Mouse (Mus musculus) thymus, postnatal 25 days (tissue): ENCODE results near the gene Trmt61a.
"Not testable (repeated sequence)": the region's sequence is repeated elsewhere in the genome, so short reads cannot be mapped to it uniquely, and the experiment has no call there.

Experiments used
- DNase-seq: peaks from one replicate; pipeline ENCODE4 v3.0.0; 2022

Gene Trmt61a

DNA sequence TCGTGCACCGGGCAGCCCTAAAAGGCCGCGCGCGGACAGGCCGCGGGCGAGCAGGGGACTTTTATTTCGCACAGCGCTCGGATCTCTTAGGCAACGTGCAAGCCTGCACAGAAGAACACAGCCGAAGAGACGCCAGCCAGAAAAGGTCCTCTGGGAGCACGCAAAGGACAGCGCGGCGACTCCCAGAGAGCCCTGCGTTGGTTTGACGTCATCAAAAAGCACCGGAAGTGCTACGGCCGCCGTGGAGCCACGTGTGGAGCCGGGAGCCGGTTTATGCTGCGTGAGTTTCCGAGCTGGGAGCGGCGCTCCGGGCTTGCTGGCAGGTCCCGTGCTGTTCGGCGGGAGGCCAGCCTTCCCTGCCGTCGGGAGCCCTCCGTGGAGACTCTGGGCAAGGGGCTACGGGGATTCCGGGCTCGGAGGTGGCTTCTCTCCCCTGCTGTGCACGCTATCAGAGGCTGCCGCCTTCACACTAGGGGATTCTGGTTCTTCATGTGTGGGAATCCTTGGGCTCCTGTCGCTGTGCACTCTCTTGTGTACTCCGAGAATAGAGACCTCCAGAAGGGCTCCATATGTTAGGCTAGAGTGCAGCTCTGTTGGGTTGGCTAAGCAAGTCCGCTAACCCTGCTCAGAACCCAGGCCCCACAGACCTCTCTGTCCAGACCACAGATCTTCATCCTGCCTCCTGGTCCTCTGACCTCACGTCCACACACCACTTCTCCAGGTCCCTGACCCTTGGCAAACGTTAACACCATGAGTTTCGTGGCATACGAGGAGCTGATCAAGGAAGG is at the start of gene Trmt61a:
Gene Trmt61a, plus strand, starts transcription at position 224 of the 788 bp plus-strand sequence.
- peak; percentile 88 for DNase-seq

DNA sequence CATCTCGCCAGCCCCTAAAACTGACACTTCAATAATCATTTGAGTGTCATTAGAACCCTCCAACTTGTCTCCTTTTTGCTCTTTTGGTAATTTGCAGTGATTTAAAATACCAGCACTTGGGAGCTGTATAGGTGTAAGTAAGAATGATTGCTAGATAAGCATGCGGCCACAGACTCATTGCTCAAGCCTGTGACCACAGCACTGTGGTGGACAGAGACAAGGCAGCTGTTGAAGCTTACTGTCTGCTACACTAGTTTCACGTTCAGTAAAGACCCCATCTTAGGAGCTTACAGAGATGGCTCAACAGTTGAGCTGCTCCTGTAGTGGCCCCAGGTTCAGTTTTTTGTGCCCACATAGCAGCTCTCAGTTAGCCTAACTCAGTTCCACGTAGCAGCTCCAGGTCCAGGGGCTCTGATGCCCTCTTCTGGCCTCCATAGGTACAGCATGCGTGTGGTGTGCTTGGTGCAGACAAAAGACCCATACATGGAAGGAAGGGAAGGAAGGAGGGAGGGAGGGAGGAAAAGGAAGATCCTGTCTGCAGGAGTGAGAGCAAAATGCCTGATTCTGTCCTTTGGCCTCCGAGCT is 29.8 kb upstream of the Trmt61a start:
- peak; percentile 50 for DNase-seq

DNA sequence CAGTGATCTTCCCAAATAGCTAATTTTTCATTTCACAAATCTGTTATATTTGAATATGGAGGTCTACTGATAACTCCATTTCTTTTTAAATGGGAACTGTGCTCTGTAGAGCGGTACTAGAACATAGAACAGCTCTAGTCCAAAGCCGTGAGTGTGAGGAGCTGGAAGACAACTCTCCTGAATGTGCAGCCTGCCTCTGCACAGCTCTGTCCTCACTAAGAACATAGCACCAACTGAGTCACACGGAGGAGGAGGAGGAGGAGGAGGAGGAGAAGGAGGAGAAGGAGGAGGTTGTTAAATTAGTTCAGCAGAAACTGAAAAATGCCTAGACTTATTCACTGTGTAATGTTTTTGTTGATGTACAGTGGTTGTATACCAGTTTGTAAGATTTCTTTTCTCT is 25.0 kb upstream of the Trmt61a start:
- no peak for DNase-seq

DNA sequence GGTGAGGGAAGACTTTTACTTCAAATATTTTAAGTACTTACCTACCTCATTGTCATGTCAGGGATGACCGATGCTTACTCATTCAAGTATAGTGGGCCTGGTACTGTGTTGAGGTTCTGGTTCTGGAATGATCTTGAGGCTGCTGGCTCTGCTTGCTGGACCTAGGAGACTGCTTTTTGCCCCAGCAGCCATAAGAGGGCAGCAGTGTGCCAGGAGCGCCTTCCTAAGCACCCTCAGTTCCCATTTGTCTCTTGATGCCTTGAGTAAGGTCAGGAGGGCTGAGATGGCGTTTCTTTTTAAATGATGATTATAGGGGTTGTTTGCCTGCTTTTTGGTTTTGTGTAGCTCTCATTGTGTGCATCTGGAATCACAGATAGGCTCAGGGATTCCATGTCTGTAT is 24.5 kb upstream of the Trmt61a start:
- peak; percentile 59 for DNase-seq

DNA sequence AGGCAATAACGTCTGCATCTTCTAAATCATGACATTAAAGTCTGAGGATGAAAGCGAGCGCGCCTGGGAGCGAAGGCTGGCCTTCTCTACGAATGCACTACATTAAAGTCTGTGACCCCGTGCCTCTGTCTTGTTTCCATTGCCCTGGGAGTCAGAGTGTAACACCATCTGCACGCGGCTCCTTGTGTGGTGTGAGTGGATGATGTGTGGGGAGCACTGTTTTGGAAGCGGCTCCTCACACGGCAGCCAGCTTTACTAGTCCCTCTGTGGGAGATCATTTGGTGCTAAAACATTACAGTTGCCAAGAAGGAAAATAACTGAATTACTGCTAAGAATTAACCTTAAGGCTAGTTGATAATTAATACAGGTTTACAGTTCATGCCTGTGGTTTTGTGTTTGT is 22.2 kb upstream of the Trmt61a start:
- DNase-seq, result no peak

DNA sequence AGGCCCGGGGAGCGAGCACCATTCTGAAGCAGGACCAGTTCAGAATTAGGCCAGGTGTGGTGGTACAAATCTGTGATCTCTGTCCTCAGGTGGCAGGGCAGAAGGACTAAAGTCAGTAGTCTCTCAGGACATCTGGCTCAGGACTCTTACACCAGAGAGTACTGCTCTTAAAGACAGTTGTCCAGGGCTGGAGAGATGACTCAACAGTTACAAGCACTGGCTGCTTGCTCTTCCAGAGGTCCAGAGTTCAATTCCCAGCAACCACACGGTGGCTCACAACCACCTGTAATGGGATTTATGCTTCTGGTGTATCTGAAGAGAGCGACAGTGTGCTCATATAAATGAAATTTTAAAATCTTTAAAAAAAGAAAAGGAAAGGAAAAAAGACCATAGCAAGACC is 18.6 kb upstream of the Trmt61a start:
- no peak for DNase-seq

DNA sequence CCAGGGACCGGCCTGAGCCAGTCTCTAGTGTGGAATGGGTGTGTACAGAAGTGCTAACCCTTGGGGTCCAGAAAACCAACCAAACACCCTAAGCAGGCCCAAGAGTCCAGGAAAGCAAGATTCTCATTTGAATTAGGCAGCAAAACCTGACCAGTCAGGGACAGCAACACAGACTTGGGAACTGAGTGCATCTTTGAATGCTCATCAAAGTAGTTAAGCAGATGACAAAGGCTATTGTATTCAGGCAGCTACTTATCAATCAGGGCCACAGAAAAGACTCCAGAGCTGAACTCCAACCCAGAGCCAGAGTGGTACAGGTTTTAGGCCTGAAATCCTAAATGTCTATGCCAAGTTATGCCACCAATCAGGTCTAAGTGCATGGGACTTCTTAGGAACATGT is 17.3 kb upstream of the Trmt61a start:
- no peak for DNase-seq

DNA sequence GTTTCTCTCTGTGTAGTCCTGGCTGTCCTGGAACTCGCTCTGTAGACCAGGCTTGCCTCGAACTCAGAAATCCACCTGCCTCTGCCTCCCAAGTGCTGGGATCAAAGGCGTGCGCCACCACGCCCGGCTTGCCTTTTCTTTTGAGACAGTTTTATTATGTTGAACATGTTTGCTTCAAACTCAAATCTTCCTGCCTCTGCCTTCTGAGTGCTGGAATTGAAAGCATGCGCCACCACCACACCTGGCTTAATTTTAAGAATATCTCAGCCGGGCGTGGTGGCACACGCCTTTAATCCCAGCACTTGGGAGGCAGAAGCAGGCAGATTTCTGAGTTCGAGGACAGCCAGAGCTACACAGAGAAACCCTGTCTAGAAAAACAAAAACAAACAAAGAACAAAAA is 16.4 kb upstream of the Trmt61a start:
- not testable (repeated sequence) for DNase-seq

DNA sequence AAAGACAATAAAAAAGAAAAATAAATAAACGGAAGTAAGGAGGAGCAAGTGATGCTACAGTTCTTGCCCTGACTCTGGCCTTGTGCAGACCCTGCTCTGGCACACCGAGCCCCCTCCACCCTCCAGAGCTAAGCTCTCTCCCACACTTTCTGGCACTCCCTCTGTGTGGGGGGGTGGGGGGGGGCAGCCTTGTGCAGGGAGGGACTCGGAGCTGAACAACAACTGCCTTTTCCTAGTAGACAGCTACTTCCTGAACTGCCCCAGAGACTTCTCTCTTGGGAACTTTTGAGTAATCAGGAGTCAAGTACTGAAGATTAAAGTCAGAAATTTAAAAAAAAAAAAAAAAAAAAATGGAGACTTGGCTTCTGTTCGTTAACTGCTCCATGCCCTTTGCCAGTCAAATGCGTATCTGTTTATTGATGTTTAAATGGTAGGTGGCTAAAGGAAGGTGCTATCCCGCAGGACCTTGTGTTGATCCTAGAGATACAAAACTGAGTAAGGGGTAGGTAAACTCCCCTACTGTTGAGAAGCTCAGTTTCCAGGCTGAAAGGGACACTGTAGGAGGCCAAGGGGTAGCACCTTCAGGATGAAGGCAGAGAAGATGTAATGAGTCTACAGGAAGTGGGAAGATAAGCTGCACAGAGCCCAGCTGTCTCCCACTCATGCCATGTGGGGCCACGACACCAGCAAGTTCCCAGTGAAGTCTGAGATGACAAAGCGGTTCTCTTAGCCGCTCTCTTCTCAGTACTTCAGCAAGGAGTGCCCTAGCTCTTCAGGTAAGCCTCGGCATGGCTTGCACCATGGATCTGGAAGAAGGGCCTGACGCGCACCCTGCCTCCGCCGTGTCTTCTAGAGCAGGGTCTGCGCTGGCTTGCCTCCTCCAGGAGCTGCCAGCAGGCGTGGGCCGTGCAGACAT is 14.4 kb upstream of the Trmt61a start:
- no peak for DNase-seq

DNA sequence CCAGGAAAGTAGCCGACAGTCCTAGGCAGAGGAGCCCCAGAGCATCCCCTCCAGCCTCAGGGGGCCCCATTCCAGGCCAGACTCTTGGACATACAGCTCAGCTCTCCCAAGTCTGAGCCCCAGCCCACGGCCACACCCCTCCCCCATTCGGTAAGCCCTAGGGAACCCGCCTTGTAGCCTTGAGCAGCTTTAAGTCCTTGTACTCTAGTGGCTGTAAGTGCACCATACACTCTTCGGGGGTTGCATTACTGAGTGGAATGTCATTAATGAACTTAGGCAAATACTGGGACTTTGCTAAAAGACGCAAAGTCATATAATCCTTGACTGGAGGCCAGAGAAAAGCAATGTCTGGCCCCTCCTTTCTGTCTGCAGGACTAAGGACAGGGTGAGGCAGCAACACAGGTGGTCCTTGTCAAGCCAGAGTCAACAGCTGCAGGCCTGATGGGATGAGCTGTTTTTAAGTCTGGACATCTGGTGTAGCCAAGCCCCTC is 13.7 kb upstream of the Trmt61a start:
- DNase-seq, result no peak

DNA sequence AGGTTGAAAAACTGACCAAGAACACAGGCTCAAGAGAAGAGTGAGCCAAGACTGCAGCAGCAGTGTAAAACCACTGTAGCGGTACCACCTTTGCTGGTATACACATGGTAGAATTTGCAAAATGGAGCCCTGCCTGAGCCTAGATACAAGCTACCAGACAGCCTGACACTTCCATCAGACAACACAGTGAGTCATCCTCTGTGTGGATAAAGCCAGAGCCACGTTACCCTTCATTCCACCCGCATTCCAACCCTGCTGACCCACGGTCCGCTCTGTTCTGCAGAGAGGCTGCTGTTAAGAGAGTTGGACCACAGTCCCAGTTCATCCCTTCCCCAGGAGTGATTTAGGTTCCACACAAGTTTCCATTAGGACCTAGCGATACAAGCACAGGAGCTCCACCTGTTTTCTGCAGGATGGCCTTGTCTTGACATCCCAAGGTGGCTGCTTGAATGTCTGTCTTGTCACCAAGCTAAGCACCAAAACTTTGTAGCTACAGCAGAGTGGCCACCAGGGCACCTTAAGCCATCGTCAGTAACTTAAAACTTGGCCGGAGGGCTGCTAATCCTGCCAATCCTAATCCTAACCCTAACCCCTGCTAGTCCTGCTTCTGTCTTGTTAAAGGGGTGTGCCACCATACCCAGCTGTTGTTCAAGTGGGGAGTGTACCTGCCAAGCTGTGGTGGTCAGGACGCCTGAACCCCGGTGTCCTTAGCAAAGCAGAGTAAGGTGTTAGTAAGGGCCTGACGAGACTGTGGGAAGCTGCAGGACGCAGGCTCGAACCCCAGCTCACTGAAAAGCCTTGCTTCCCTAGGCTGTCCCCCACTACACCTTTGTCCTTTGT is 12.6 kb upstream of the Trmt61a start:
- no peak for DNase-seq

DNA sequence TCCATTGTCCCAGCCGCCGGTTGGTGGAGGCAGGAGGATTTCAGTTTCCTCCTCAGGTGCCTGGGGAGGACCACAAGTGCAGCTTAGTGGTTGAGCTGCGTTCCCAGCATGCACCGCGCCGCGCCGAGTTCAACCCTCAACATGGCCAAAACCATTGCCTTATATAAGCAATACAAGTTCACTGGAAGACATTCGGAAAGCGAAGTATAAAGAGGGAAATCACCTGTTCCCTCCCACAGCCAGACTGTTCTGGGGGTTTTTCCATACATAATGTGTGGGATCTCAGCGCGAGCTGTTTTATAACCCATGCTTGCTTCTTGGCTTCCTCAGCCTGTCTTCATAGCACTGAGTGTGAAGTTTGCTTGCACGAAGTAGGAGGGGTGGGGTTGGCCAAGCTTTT is 11.5 kb upstream of the Trmt61a start:
- no peak for DNase-seq

DNA sequence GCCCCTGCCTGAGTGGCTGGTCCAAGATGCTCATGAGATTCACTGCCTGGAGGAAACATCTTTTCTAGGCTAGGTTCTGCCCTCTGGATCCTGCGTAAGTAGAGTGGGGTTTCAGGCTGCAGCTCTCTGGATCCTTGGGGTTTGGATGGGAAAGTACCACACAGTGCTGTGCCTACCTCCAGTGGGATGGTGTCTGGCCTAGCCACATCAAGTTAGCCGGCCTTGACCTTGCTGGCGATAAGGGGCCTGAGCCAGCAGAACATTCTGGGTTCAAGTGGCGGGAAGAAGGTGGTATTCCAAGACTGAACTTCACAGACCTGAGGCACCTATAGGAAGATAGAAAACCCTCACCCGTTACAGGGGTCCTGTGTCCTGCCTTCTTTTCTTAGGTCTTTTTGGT is 10.5 kb upstream of the Trmt61a start:
- DNase-seq, result no peak

DNA sequence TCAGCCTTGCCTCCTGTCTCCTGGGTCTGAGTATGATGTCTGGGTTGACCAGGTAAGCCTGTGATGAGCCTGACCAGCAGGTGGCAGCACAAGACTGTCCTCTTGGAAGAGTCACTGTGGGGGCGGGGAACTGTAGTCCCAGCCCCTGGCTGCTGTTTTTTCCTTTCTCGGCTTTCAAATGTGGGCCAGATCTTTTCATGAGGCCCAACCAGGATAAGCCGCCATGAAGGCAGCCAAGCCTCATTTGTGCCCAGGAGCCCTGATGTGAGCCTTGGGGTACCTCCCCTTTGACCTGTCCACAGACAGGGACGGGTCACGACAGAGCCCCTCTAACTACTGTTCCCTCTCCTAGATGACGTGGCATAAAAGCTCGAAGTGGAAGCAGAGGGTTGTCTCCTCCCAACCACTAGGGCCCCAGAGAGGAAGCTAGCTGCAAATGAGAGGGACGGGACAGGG is 9.4 kb upstream of the Trmt61a start:
- peak; percentile 95 for DNase-seq

DNA sequence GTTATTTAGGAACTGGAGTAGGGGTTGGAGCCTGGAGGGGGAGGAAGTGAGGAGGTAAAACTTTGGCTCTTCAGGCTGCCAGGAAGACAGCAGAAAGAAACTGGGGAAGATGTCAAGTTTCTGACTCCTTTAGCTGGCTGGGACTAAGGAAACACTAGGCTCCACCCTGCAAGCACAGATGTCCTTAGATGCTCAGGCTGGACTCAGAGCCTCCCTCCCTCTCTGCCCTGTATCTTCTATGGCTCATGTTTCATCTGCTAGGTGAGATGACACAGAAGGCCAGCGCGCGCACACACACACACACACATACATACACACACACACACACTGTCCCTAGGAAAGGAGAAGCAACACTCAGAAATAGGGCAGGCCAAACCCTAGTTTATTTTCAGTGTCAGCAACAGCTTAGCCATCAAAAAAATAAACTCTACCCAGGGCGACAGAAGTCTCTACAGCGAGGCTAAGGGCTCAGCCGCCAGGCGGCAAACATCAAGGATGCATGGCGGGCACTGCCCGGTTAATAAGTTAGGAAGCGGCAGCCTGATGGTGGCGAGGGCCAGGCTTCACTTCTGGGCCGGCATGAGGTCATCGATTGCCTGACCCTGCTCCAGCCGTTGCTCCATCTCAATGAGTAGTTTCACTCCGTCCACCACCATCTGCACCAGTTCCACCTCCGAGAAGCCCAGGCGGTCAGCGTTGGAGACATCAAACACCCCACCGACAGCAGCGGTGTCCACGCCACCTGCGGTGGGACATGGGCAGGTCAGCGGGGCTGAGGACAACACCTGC is 8.7 kb upstream of the Trmt61a start:
- no peak for DNase-seq

DNA sequence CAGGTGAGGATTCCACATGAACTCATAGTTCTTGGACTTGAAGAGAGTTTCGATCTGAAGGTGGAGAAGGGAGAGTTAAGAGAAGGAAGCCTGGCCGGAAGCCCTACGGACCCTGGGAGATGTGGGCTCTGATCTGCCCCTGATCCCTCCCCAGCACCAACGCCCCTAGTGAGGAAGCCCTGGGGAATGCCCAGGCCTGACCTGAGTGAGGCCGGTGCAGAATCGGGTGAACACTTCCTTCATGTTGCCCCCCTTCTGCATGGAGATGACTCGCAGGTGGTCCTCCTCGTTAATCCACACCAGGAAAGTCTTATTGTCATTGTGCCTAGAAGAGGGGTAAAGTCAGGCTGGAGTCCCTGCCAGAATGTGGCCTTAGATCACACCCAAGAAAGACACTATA is 7.9 kb upstream of the Trmt61a start:
- DNase-seq, result no peak

DNA sequence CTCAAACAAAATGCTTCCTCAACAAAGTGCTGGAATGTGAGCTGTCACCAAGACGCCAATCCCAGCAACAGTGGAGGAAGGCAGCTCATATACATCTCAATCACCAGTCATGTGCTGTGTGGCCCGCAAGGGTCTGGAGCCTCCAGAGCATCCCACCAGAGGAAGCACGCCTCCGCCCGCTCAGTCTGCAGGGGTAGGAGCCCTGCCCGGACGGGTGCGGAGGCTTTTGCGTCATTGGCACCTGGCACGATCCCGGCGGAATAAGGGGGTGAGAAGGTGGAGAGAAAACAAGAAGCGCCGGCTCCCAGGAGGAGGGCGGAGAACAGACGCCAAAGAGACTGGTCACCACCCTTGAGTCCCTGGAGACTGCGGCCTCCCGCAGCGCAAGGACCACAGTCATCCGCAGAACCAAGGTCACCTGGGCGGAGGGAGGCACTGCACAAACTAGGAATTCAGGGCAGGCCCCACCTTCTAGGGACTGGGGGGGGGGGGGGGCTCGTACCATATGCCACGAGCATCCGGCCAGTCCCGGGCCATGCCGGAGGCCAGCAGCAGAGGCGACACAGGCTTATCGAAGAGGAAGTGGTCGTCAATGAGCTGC is 7.4 kb upstream of the Trmt61a start:
- DNase-seq, result no peak

DNA sequence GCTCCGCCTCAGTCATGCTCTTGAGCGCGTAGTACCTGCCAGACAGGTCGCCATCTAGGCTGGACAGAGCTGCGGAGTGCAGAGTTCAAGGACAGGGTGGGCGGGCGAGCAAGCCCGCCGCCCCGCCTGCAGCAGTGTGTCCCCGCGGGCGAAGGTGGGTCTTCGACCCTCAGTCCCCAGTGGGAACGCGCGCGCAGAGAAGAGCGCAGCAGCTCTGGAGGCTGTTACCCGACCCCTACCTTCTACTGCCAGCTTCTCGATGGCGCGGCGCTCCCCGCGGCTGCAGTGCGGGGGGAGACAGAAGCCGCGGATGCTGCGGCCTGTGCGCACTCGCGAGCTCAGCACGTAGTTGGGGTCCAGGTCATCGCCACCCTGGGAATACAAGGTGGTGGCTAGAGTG is 6.9 kb upstream of the Trmt61a start:
- DNase-seq, result no peak

DNA sequence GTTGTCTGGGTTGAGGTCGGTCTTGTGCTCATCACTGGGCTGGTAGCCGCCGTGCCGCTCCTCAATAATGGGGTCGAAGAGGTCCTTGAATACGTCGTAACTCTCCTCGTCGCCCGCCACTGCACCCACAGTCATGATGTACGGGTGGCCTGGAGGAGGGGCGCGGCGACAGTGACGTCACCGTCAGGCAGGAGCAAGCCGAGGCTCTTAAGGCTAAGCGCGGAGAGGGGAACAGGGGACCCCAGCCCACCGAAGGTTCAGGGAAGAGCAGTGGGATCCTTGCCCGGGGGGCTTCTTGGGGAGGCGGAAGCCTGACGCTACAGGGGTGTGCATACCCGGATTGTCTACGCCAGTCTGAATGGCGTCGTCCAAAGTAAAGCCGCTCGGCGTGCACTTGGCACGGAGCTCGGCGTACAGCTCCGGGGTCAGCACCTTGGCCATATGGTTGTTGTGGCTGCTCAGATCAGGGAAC is 6.4 kb upstream of the Trmt61a start:
- DNase-seq, result peak; percentile 60

DNA sequence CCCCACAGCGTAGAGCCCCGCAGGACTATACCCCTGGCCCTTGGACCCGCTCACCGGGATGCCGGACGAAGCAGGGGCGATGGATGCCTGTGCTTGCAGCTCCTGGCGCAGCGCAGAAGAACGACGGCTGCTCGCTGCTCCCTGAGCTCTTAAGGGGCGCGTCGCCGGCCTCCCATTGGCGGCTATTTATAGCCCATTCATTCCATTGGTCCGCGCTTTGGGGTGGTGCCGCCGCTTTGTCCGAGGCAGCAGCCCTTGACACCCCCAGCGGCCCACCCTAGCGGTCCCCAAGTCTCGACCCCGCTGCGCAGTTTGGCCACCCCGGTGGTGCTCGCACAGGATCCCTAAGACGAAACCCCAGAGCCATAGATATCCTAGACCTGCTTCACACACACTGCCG is 5.7 kb upstream of the Trmt61a start, which contains the start of gene Ckb:
Gene Ckb, minus strand, starts transcription at position 163 of the 400 bp plus-strand sequence.
- DNase-seq, result peak; percentile 45

DNA sequence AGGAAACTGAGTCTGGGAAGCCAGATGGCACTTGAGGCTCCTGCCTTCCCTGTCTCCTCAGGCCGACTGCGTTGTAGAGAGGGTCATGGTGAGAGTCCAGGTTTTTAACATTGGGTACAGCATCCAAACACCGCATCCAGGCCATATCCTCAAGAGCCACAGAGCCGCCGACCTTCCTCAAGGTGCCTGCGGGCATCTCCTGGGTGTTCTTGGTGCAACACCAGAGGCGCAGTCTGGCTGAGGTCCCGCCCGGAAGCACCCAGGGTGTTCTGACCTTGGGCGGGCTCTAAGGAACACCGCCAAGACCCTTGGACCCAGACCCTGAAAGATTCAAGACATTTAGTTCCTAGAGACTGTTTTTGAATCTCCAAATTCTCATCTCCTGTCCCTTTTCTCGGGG is 5.3 kb upstream of the Trmt61a start:
- no peak for DNase-seq
